ENCODE assay signal across 9 mouse cellular contexts in genomic region chr17:78587174-78587573, GRCm38 (mm10).
DNase-seq lines count a peak whose midpoint lies in the region; ATAC-seq and TF ChIP-seq lines count a peak whose summit lies in the region.
"Had no signal": no experiment of that assay in that cellular context is flagged by ENCODE, and none has a peak within 500 bp of the region (broad histone marks: within the 10 kb centered on the region; RNA-seq: fewer than 3 reads in every experiment).

No protein-coding gene starts in this region.

- no peaks in the 10 kb centered on the region for H3K27me3 ChIP-seq in MEL (ENCODE audit: control insufficient read depth in 1 of 2, insufficient read depth in 2 of 2, low read length in 2 of 2)
- no peaks in the 10 kb centered on the region for H3K27me3 ChIP-seq in heart, embryonic 16.5 days (ENCODE audit: control insufficient read depth, insufficient read depth, low read length)
- H3K27me3 ChIP-seq in hindbrain, postnatal 0 days (ENCODE audit: insufficient read depth, low read length), result no peaks in the 10 kb centered on the region
- H3K27me3 ChIP-seq: limb, embryonic 12.5 days had no signal

- TF ChIP-seq CTCF in gastrocnemius, adult 2 months (IDR thresholded peaks at IDR 0.05), result no peak
- TF ChIP-seq CTCF in MEL (IDR thresholded peaks at IDR 0.05 in 2 of 3, conservative IDR thresholded peaks at IDR 0.05 in 1 of 3; ENCODE audit: control insufficient read depth in 1 of 3, insufficient read depth in 1 of 3, low read depth in 2 of 3, low read length in 3 of 3, poor library complexity in 1 of 3, severe bottlenecking in 1 of 3), result no peak
- TF ChIP-seq CTCF in hindbrain, postnatal 0 days (IDR thresholded peaks at IDR 0.05; ENCODE audit: low read depth), result no peak

- no peak overlapping the region; the same call in 1 of the 2 replicates for H3K4me2 ChIP-seq in heart, embryonic 16.5 days (ENCODE audit: low read depth, low read length)
- H3K4me2 ChIP-seq in hindbrain, postnatal 0 days (ENCODE audit: low read depth, low read length), result no peak overlapping the region
- H3K4me2 ChIP-seq: limb, embryonic 12.5 days had no signal

- peaks cover 0 to 20% of the 10 kb centered on the region in 2 experiments; a peak in 2 of 4 replicates for H3K36me3 ChIP-seq in MEL (ENCODE audit: control insufficient read depth in 1 of 2, insufficient read depth in 2 of 2, low read length in 2 of 2)
- no peaks in the 10 kb centered on the region for H3K36me3 ChIP-seq in heart, embryonic 16.5 days (ENCODE audit: control insufficient read depth, insufficient read depth)
- no peaks in the 10 kb centered on the region for H3K36me3 ChIP-seq in hindbrain, postnatal 0 days (ENCODE audit: insufficient read depth, low read length)
- H3K36me3 ChIP-seq: limb, embryonic 12.5 days had no signal

- TF ChIP-seq POLR2A in MEL (IDR thresholded peaks at IDR 0.05; ENCODE audit: control insufficient read depth in 1 of 2, insufficient read depth in 1 of 2, low read depth in 1 of 2, low read length in 2 of 2, poor library complexity in 1 of 2), result no peak

- no peaks in the 10 kb centered on the region for H3K9me3 ChIP-seq in MEL (replicated peaks; ENCODE audit: insufficient read depth, low read length)
- no peaks in the 10 kb centered on the region for H3K9me3 ChIP-seq in heart, embryonic 16.5 days (replicated peaks; ENCODE audit: control insufficient read depth, low read length)
- H3K9me3 ChIP-seq in hindbrain, postnatal 0 days (ENCODE audit: low read length), result no peaks in the 10 kb centered on the region
- H3K9me3 ChIP-seq: limb, embryonic 12.5 days had no signal

- no peak for TF ChIP-seq RAD21 in MEL (IDR thresholded peaks at IDR 0.05; ENCODE audit: low read depth, low read length)

- intact Hi-C loops in gastrocnemius, adult 2 months (cut with DNase I), result no loop called here
- intact Hi-C loops in gastrocnemius, postnatal 14 days (cut with DNase I; ENCODE audit: low total_unique reads), result no loop called here

- ATAC-seq in heart, embryonic 16.5 days (replicated peaks; ENCODE audit: extremely low read depth, insufficient read depth, low FRiP score), result peak; percentile 55; the same call in 1 of the 2 replicates
- ATAC-seq in hindbrain, postnatal 0 days, result no peak

- no peaks in the 10 kb centered on the region for H3K79me2 ChIP-seq in MEL (ENCODE audit: control insufficient read depth, insufficient read depth, low read length, poor library complexity)

- H3K4me1 ChIP-seq in MEL (ENCODE audit: control insufficient read depth in 1 of 2, insufficient read depth in 2 of 2, low read length in 2 of 2), result peaks cover 19 to 29% of the 10 kb centered on the region in 2 experiments
- peaks cover 9% of the 10 kb centered on the region for H3K4me1 ChIP-seq in heart, embryonic 16.5 days (ENCODE audit: control insufficient read depth, insufficient read depth, low read length)
- H3K4me1 ChIP-seq in hindbrain, postnatal 0 days (ENCODE audit: insufficient read depth, low read length), result peaks cover 10% of the 10 kb centered on the region
- H3K4me1 ChIP-seq: limb, embryonic 12.5 days had no signal

- no peak for DNase-seq in gastrocnemius, adult 2 months
- no peak for DNase-seq in gastrocnemius, postnatal 14 days
- DNase-seq in MEL (ENCODE audit: low read depth, low spot score), result peak; percentile 87
- peak; percentile 33 for DNase-seq in naive thymus-derived CD4-positive, alpha-beta T cell, adult 2 months (ENCODE audit: low read depth)
- DNase-seq in frontal cortex, postnatal 36 days (ENCODE audit: low spot score in 2 of 2), result no peak
- no peak for DNase-seq in hindbrain, postnatal 0 days (ENCODE audit: low spot score)
- no peak for DNase-seq in cerebellum, adult 9-11 months

- H3K9ac ChIP-seq in MEL (ENCODE audit: control insufficient read depth, low read depth, low read length, poor library complexity, severe bottlenecking), result peak overlapping the region; percentile 42
- no peak overlapping the region for H3K9ac ChIP-seq in heart, embryonic 16.5 days (ENCODE audit: low read length)
- H3K9ac ChIP-seq in hindbrain, postnatal 0 days (replicated peaks; ENCODE audit: low read length), result no peak overlapping the region
- H3K9ac ChIP-seq: limb, embryonic 12.5 days had no signal

- H3K4me3 ChIP-seq in gastrocnemius, adult 2 months, result no peak overlapping the region
- H3K4me3 ChIP-seq in MEL (ENCODE audit: control insufficient read depth in 1 of 2, insufficient read depth in 1 of 2, low read depth in 2 of 2, low read length in 2 of 2), result peak overlapping the region; percentile 32 to 40
- H3K4me3 ChIP-seq in heart, embryonic 16.5 days (ENCODE audit: low read length), result no peak overlapping the region
- no peak overlapping the region for H3K4me3 ChIP-seq in hindbrain, postnatal 0 days (ENCODE audit: low read length)
- H3K4me3 ChIP-seq: limb, embryonic 12.5 days had no signal

- TF ChIP-seq EP300 in MEL (IDR thresholded peaks at IDR 0.05; ENCODE audit: low read depth in 1 of 2, low read length in 2 of 2), result peak; percentile 97 to 100

- H3K27ac ChIP-seq in gastrocnemius, adult 2 months, result peak overlapping the region; percentile 53; the same call in 1 of the 2 replicates
- H3K27ac ChIP-seq in MEL (ENCODE audit: control insufficient read depth, low read depth, low read length), result peak overlapping the region; percentile 89
- H3K27ac ChIP-seq in heart, embryonic 16.5 days (ENCODE audit: low read length), result no peak overlapping the region
- H3K27ac ChIP-seq in hindbrain, postnatal 0 days, result no peak overlapping the region
- H3K27ac ChIP-seq: limb, embryonic 12.5 days had no signal

- WGBS in heart, embryonic 16.5 days, result 8% methylated on average over 7 of the region's 7 CpGs
- 35% methylated on average over 7 of the region's 7 CpGs for WGBS in hindbrain, postnatal 0 days

TF ChIP-seq in MEL, 35 proteins besides CTCF, POLR2A, EP300 and RAD21:
- peak; percentile 73 for TF ChIP-seq HCFC1 (IDR thresholded peaks at IDR 0.05; ENCODE audit: low read depth, low read length)
- peak; percentile 95 for TF ChIP-seq ZNF384 (IDR thresholded peaks at IDR 0.05; ENCODE audit: low read depth, low read length)
- TF ChIP-seq JUND (IDR thresholded peaks at IDR 0.05; ENCODE audit: low read depth, low read length), result no peak
- TF ChIP-seq UBTF (IDR thresholded peaks at IDR 0.05; ENCODE audit: borderline replicate concordance, insufficient read depth, low read depth, low read length), result no peak
- TF ChIP-seq ZMIZ1 (IDR thresholded peaks at IDR 0.05; ENCODE audit: low read depth, low read length), result 0 out of 2 replicates have a peak, but pooled peaks have one; percentile 49
- no peak for TF ChIP-seq GABPA (IDR thresholded peaks at IDR 0.05; ENCODE audit: low read depth, low read length)
- peak; percentile 97 for TF ChIP-seq ETS1 (IDR thresholded peaks at IDR 0.05; ENCODE audit: low read depth, low read length)
- no peak for TF ChIP-seq POLR2AphosphoS5 (IDR thresholded peaks at IDR 0.05; ENCODE audit: borderline replicate concordance, low read depth, low read length)
- TF ChIP-seq POLR2AphosphoS2 (IDR thresholded peaks at IDR 0.05; ENCODE audit: low read length), result 0 out of 2 replicates have a peak, but pooled peaks have one; percentile 31
- peak; percentile 89 for TF ChIP-seq RCOR1 (IDR thresholded peaks at IDR 0.05; ENCODE audit: low read depth, low read length)
- peak; percentile 77 for TF ChIP-seq ELF1 (IDR thresholded peaks at IDR 0.05; ENCODE audit: low read depth, low read length)
- peak; percentile 10; the same call in 1 of the 2 replicates for TF ChIP-seq MAX (IDR thresholded peaks at IDR 0.05; ENCODE audit: low read length)
- TF ChIP-seq ZKSCAN1 (IDR thresholded peaks at IDR 0.05; ENCODE audit: low read depth, low read length), result no peak
- TF ChIP-seq USF2 (IDR thresholded peaks at IDR 0.05; ENCODE audit: borderline replicate concordance in 1 of 2, insufficient read depth in 1 of 2, low read depth in 1 of 2, low read length in 2 of 2), result no peak
- no peak for TF ChIP-seq SMC3 (IDR thresholded peaks at IDR 0.05; ENCODE audit: low read depth, low read length)
- peak; percentile 97 for TF ChIP-seq GATA1 (IDR thresholded peaks at IDR 0.05; ENCODE audit: low read depth, low read length)
- TF ChIP-seq CHD1 (IDR thresholded peaks at IDR 0.05; ENCODE audit: low read depth, low read length), result no peak
- TF ChIP-seq ZC3H11A (IDR thresholded peaks at IDR 0.05; ENCODE audit: low read depth, low read length), result no peak; the same call in 1 of the 2 replicates
- 0 out of 2 replicates have a peak, but pooled peaks have one; percentile 29 for TF ChIP-seq NELFE (IDR thresholded peaks at IDR 0.05; ENCODE audit: low read depth, low read length)
- TF ChIP-seq MXI1 (IDR thresholded peaks at IDR 0.05; ENCODE audit: low read depth, low read length), result no peak; the same call in 1 of the 2 replicates
- peak; percentile 88 for TF ChIP-seq SIN3A (IDR thresholded peaks at IDR 0.05; ENCODE audit: low read length)
- peak; percentile 81; the same call in 1 of the 2 replicates for TF ChIP-seq MEF2A (IDR thresholded peaks at IDR 0.05; ENCODE audit: extremely low read depth, insufficient replicate concordance, low read depth, low read length, poor library complexity, severe bottlenecking)
- peak; percentile 76 for TF ChIP-seq MYC (IDR thresholded peaks at IDR 0.05; ENCODE audit: low read depth, low read length)
- peak; percentile 81 for TF ChIP-seq CHD2 (IDR thresholded peaks at IDR 0.05; ENCODE audit: low read length)
- TF ChIP-seq KAT2A (conservative IDR thresholded peaks at IDR 0.05; ENCODE audit: low read depth, low read length), result no peak; the same call in 1 of the 2 replicates
- peak; percentile 97 for TF ChIP-seq MYB (IDR thresholded peaks at IDR 0.05; ENCODE audit: low read depth, low read length)
- TF ChIP-seq TBP (IDR thresholded peaks at IDR 0.05; ENCODE audit: low read depth, low read length), result no peak
- TF ChIP-seq NRF1 (IDR thresholded peaks at IDR 0.05; ENCODE audit: insufficient read depth, low read depth, low read length, poor library complexity, severe bottlenecking), result no peak
- TF ChIP-seq USF1 (IDR thresholded peaks at IDR 0.05; ENCODE audit: low read depth, low read length), result peak; percentile 82
- TF ChIP-seq E2F4 (IDR thresholded peaks at IDR 0.05; ENCODE audit: borderline replicate concordance, low read depth, low read length), result no peak
- peak; percentile 63; the same call in 1 of the 2 replicates for TF ChIP-seq MAFK (IDR thresholded peaks at IDR 0.05; ENCODE audit: borderline replicate concordance, low read depth, low read length)
- TF ChIP-seq TAL1 (IDR thresholded peaks at IDR 0.05; ENCODE audit: low read length), result peak; percentile 83
- peak; percentile 96 for TF ChIP-seq BHLHE40 (IDR thresholded peaks at IDR 0.05; ENCODE audit: borderline replicate concordance, low read depth, low read length)
- TF ChIP-seq MAZ (IDR thresholded peaks at IDR 0.05; ENCODE audit: low read depth, low read length), result peak; percentile 77; the same call in 1 of the 2 replicates
- TF ChIP-seq TCF12 (IDR thresholded peaks at IDR 0.05; ENCODE audit: low read depth, low read length), result peak; percentile 100

Comparison
In these comparisons a context has a peak if more than half of its experiments do, and no peak if none do; other contexts are left out.
1. DNase-seq: peak in MEL (single experiment) and naive thymus-derived CD4-positive, alpha-beta T cell, adult 2 months (single experiment); none in gastrocnemius, adult 2 months (single experiment), gastrocnemius, postnatal 14 days (single experiment), frontal cortex, postnatal 36 days (0 of 2), hindbrain, postnatal 0 days (single experiment) and cerebellum, adult 9-11 months (single experiment).
2. H3K27ac ChIP-seq: peak in gastrocnemius, adult 2 months (single experiment) and MEL (single experiment); none in heart, embryonic 16.5 days (single experiment) and hindbrain, postnatal 0 days (single experiment).
3. H3K4me3 ChIP-seq: peak in MEL (2 of 2); none in gastrocnemius, adult 2 months (single experiment), heart, embryonic 16.5 days (single experiment) and hindbrain, postnatal 0 days (single experiment).